Mouse (Mus musculus) small intestine, adult 2 months (tissue): Measurements from ENCODE around the gene Fbxo42.

Experiments used
- CTCF ChIP-seq: fragments of 200-500 bp; IDR thresholded peaks from 2 replicates; pipeline ENCODE4 v1.5.1; 2012; ENCODE audit warnings: low read depth, mild to moderate bottlenecking, control low read depth, inconsistent platforms, low read length, moderate library complexity, mixed read lengths; ENCODE audit not compliant: insufficient replicate concordance, insufficient read length; ENCODE audit errors: extremely low read depth
- POLR2A ChIP-seq: fragments of 200-500 bp; IDR thresholded peaks from 2 replicates; pipeline ENCODE4 v1.6.1; 2012; ENCODE audit warnings: low read depth, mild to moderate bottlenecking, control low read depth, inconsistent platforms, low read length, moderate library complexity

- TF ChIP-seq POLR2A = no peak
- TF ChIP-seq CTCF = no peak
Measured at GRCm38 (mm10) chr4:141222752-141223151, 75.0 kb downstream of the Fbxo42 start.
